Mouse (Mus musculus): ENCODE measurements around the gene Rtl8a. TPM values are rescaled to one million over a fixed set of nuclear protein-coding genes. Genes with fewer than 3 reads are reported as not detected.
"Not testable (repeated sequence)": the region's sequence is repeated elsewhere in the genome, so short reads cannot be mapped to it uniquely, and the experiment has no call there.

Rtl8a gene
- total RNA-seq (2021) = 100 to 1,000 TPM in 1 of 2 experiments, 10 to 100 TPM in 1; 92.8 to 118 TPM
- long read RNA-seq, experiment 1, transcript Rtl8a-201 (1 exons, 1,195 nt) = major isoform, 50 of 50 reads
- long read RNA-seq, experiment 1, partial matches to known transcripts = 0 of 50 reads
- long read RNA-seq, experiment 1, other reads (novel, unspliced or antisense) = 0 of 50 reads
- long read RNA-seq, experiment 2, transcript Rtl8a-201 (1 exons, 1,195 nt) = major isoform, 66 of 69 reads
- long read RNA-seq, experiment 2, partial matches to known transcripts = 0 of 69 reads
- long read RNA-seq, experiment 2, other reads (novel, unspliced or antisense) = 3 of 69 reads

DNA sequence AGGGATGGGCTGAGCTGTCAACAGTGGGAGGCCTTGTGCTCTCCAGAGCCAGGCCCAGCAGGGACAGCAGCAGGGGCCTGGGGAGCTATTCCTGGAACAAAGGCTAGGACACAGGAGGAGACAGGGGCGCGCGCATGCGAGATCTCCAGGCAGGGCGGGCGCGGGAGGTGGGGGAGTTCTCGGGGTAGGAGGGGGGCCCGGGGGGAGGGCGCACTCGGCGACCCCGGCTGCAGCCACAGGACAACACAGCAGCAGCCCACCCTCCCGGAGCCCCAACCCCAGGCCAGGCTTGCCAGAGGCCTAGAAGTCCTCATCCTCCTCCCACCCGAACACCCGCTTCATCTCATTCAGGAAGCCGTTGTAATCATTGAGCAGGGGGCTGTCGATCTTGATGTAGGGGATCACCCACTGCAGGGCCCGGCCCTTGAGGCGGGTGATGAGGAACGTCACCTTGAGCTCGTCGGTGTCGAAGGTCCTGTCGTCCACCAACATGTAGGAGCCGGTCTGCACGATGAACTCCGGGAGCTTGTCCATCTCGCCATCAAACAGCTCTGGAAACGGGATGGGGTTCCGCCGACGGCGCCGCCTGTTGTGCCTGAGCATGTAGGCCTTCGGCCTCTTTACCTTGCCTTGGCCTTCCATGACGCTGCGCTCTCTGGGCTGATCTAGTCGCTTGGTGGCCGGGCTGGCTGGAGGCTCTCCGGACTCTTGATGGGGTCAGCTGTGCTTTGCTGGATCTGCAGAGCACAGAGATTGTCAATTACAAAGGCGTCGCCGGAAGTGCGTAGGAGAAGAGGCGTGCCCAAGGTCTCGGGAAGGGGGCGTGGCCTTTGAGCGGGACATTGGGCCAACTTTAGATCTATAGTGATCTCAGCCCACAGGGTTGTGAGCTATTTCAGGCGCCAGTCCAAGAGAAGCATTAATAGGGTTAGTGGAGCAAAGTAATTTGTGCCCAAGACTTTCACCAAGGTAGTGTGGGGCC, at the start of gene Rtl8a:
Gene Rtl8a (minus strand): TSS at position 703 of the 982 bp plus-strand sequence.
- intact Hi-C loops (cut with DNase I; ENCODE audit: low total_unique reads) = not testable (repeated sequence)
- DNase-seq = peak; percentile 70

DNA sequence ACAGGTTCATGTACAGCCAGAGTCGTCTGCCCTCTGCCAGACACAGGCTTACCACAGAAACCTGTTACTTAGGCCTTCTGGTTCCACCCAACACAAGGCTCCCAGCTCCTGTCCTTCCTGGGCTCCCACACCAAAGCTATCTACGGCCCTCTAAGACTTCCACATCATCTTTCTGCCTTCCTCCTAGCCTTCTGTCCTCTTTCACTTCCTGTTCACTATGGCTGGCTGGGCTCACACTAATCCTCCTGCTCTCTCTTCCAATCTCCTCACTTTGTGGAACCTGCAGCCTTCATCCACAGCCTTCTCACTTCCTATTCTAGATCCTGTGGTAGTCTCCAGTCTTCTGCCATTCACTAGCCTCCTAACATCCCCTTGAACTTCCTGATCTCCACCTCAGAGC, 49.7 kb upstream of the Rtl8a start:
- no peak for DNase-seq
- intact Hi-C loops (cut with DNase I; ENCODE audit: low total_unique reads) = no loop called here

DNA sequence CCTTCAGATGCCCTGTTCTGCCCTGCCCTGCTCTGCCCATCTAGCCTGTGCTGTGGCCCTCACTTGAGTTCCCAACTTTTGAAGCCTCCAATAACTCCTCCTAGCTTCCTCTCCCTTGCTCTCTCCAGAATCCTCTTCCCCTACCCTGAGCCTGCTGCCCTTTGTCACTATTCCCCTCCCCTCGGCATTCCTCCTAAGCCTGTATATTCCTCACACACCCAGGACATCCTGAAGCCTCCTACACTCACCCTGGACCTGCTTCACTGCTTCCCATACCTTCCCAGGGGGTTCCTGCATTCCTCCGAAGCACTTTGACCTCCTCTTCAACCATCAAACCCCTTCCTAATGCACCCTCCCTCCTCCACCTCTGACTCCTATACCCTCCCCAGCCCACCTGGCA, 48.6 kb upstream of the Rtl8a start:
- no peak for DNase-seq
- intact Hi-C loops (cut with DNase I; ENCODE audit: low total_unique reads) = no loop called here

DNA sequence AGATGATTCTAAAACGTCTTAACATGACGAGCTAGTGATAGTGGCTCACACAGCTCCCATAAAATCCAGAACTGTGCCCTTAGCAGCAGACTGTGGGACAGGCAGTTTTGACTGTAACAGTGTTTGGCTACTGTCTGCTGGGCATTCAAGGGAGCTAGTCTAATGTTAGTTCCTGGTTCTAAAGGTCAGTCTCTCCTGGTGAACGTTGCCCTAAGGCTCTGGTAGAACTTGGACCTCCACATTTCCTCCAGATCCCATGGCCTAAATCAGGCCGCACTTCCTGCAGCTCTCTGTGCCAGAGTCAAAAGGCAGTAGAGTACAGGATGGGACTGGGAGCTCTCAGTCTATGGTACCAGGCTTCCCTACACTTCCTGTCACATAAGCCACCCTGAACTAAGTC, 41.2 kb upstream of the Rtl8a start:
- DNase-seq; intact Hi-C loops (cut with DNase I; ENCODE audit: low total_unique reads): not testable (repeated sequence)

- intact Hi-C loops (cut with DNase I; ENCODE audit: low total_unique reads); DNase-seq: not testable (repeated sequence)
Observed at GRCm38 (mm10) chrX:53682650-53683049, 39.2 kb upstream of the Rtl8a start.

GRCm38 (mm10) chrX:53676943-53677342, 33.5 kb upstream of the Rtl8a start:
- peak; percentile 38 for DNase-seq
- intact Hi-C loops (cut with DNase I; ENCODE audit: low total_unique reads) = not testable (repeated sequence)

GRCm38 (mm10) chrX:53670696-53671095, 27.2 kb upstream of the Rtl8a start:
- DNase-seq; intact Hi-C loops (cut with DNase I; ENCODE audit: low total_unique reads): not testable (repeated sequence)

DNA sequence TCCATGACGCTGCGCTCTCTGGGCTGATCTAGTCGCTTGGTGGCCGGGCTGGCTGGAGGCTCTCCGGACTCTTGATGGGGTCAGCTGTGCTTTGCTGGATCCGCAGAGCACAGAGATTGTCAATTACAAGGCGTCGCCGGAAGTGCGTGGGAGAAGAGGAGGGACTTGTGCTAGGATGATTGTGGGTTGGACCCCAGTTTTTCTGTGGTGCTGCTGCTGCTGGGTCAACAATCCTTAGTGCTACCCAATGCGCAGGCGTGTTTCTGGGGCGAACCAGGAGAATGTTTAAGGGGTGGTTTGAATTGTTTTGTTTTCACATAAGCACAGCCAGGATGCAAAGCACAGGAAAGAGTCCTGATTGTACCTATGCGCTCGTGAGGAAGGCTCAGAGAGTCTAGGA, 26.8 kb upstream of the Rtl8a start, which contains the start of gene Rtl8b:
Gene Rtl8b (minus strand): TSS at position 115 of the 400 bp plus-strand sequence.
- intact Hi-C loops (cut with DNase I; ENCODE audit: low total_unique reads) = no loop called here
- peak; percentile 82 for DNase-seq

- DNase-seq; intact Hi-C loops (cut with DNase I; ENCODE audit: low total_unique reads): not testable (repeated sequence)
Observed at GRCm38 (mm10) chrX:53669557-53670270, 26.2 kb upstream of the Rtl8a start.

- intact Hi-C loops (cut with DNase I; ENCODE audit: low total_unique reads); DNase-seq: not testable (repeated sequence)
Observed at GRCm38 (mm10) chrX:53652917-53653316, 9.4 kb upstream of the Rtl8a start.

- intact Hi-C loops (cut with DNase I; ENCODE audit: low total_unique reads) = no loop called here
Observed at GRCm38 (mm10) chrX:53645885-53646284, 2.4 kb upstream of the Rtl8a start.

DNA sequence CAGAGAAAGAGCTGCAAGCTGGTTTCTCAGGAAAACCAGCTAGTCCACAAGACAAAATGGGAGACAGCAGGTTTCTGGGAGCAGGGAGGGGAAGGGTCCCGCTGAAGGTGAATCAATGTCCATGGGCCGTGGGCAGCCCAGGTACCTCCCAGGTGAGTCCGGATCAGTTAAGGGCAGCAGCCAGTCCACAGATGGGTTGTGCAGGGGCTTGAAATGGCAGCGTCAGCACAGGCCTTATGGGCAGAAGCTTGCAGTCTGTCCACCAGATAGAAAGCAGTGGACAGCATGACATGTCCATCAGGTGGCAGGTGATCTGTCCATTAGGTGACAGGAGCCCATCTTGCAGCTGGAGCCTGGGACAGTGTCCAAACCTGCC, 890 bp downstream of the Rtl8a start:
- DNase-seq; intact Hi-C loops (cut with DNase I; ENCODE audit: low total_unique reads): not testable (repeated sequence)

More at GRCm38 (mm10) chrX:53645885-53646284, 2.4 kb upstream of the Rtl8a start:
- DNase-seq = no peak

GRCm38 (mm10) chrX:53638107-53638506, 5.4 kb downstream of the Rtl8a start:
- DNase-seq; intact Hi-C loops (cut with DNase I; ENCODE audit: low total_unique reads): not testable (repeated sequence)

DNA sequence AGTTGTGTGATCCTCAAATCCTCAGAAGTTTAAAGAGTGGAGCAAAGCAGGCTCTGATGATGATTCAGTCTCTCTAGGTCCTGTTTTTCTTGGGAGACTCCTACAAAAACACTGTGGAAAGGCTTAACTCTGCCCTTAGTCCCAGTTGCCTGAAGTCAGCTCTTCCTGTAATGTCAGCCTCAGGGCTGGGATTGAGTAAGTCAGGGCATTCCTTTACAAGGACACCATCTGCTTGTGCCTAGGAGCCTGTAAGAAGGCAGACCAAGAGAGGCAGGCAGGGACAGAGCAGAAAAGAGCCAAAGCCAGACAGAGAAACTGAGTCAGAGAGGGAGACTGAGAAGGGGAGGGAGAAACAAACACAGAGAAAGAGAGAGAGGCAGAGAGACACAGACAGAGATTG, 32.1 kb downstream of the Rtl8a start:
- DNase-seq; intact Hi-C loops (cut with DNase I; ENCODE audit: low total_unique reads): not testable (repeated sequence)

GRCm38 (mm10) chrX:53610571-53610970, 32.9 kb downstream of the Rtl8a start:
- peak; percentile 16 for DNase-seq
- intact Hi-C loops (cut with DNase I; ENCODE audit: low total_unique reads) = no loop called here

GRCm38 (mm10) chrX:53608879-53609278, 34.6 kb downstream of the Rtl8a start, which contains the start of gene Gm14597:
TSS of gene Gm14597 (minus strand) at chrX:53608979.
- intact Hi-C loops (cut with DNase I; ENCODE audit: low total_unique reads); DNase-seq: not testable (repeated sequence)

- DNase-seq = no peak
- intact Hi-C loops (cut with DNase I; ENCODE audit: low total_unique reads) = no loop called here
Observed at GRCm38 (mm10) chrX:53608122-53608813, 35.2 kb downstream of the Rtl8a start.

- intact Hi-C loops (cut with DNase I; ENCODE audit: low total_unique reads) = no loop called here
Observed at GRCm38 (mm10) chrX:53607242-53608121, 36.0 kb downstream of the Rtl8a start, which contains the start of gene Rtl8c. TSS of gene Rtl8c (plus strand) at chrX:53608032.

More at GRCm38 (mm10) chrX:53607242-53608121, 36.0 kb downstream of the Rtl8a start, which contains the start of gene Rtl8c:
- peak; percentile 50 for DNase-seq

Data from gastrocnemius, postnatal 14 days (tissue).